Mouse (Mus musculus) liver, embryonic 14.5 days (tissue): ENCODE measurements at regions not wholly inside any gene's neighbourhood (a gene's known extent, or its start where the extent isn't known, plus 50 kb on each side); places are given as distances from the start of the nearest gene placed in this dataset.

Experiments
- ATAC-seq: fragments of 200-750 bp; cut with Nextera tagmentation; 2 replicates; pipeline ENCODE4 v1.8.0; 2017; ENCODE audit warnings: moderate number of reproducible peaks, mild to moderate bottlenecking, moderate library complexity; ENCODE audit not compliant: insufficient read depth
- DNase-seq, 3 experiments: peaks; one replicate each; pipeline ENCODE4 v3.0.0-alpha.2; 2012 to 2013; ENCODE audit warnings: low read depth in 3 of 3, low spot score in 3 of 3
- H3K27ac ChIP-seq: fragments of 300-500 bp; sonication (generic); 2 replicates; pipeline ENCODE4 v1.5.1; 2014; ENCODE audit warnings: moderate library complexity, mild to moderate bottlenecking, control low read depth, inconsistent platforms
- H3K27me3 ChIP-seq: fragments of 300-500 bp; sonication (generic); 2 replicates; pipeline ENCODE4 v1.6.1; 2014; ENCODE audit warnings: mild to moderate bottlenecking, low read length, moderate library complexity; ENCODE audit not compliant: control insufficient read depth, insufficient read depth
- H3K36me3 ChIP-seq: fragments of 300-500 bp; sonication (generic); replicated peaks from 2 replicates; pipeline ENCODE4 v1.6.1; 2014; ENCODE audit warnings: low read depth; ENCODE audit not compliant: control insufficient read depth, insufficient read depth
- H3K4me1 ChIP-seq, 2 experiments: fragments of 200-500 bp in 1 of 2; fragments of 300-500 bp in 1 of 2; sonication (generic) in 1 of 2; replicated peaks; 2 replicates each; pipeline ENCODE4 v1.6.1; 2012 to 2014; ENCODE audit warnings: antibody characterized with exemption in 1 of 2, inconsistent platforms in 1 of 2, low read length in 1 of 2; ENCODE audit not compliant: control insufficient read depth in 2 of 2, insufficient read depth in 2 of 2
- H3K4me2 ChIP-seq: fragments of 300-500 bp; sonication (generic); 2 replicates; pipeline ENCODE4 v1.6.1; 2014; ENCODE audit warnings: low read depth, mild to moderate bottlenecking, control low read depth, moderate library complexity
- H3K4me3 ChIP-seq, 2 experiments: fragments of 200-500 bp in 1 of 2; fragments of 300-500 bp in 1 of 2; sonication (generic) in 1 of 2; 2 replicates each; pipeline ENCODE4 v1.5.1; 2012 to 2014; ENCODE audit warnings: low read depth in 2 of 2, low read length in 2 of 2, mild to moderate bottlenecking in 2 of 2, control low read depth in 1 of 2, inconsistent platforms in 1 of 2, moderate library complexity in 1 of 2; ENCODE audit not compliant: insufficient read depth in 1 of 2
- H3K9ac ChIP-seq: fragments of 300-500 bp; sonication (generic); replicated peaks from 2 replicates; pipeline ENCODE4 v1.6.1; 2014; ENCODE audit warnings: mild to moderate bottlenecking, control low read depth, moderate library complexity
- H3K9me3 ChIP-seq: fragments of 300-500 bp; sonication (generic); 2 replicates; pipeline ENCODE4 v1.6.1; 2016; ENCODE audit warnings: low read length, mixed read lengths; ENCODE audit not compliant: control insufficient read depth
- CTCF ChIP-seq: IDR thresholded peaks from 2 replicates; pipeline ENCODE4 v1.5.1; 2016; ENCODE audit warnings: antibody characterized with exemption, low read depth, control low read depth
- EP300 ChIP-seq: IDR thresholded peaks from 2 replicates; pipeline ENCODE4 v1.6.1; 2016; ENCODE audit warnings: antibody characterized with exemption, low read depth
- WGBS: fragments of 180-500 bp; shearing (Covaris S2); extraction: QIAGEN DNeasy Blood & Tissue Kit; methylation state at CpG from one replicate; pipeline ENCODE4 v1.1.7; 2014; ENCODE audit not compliant: insufficient replicate concordance; 5-methylcytosine and 5-hydroxymethylcytosine counted together

GRCm38 (mm10) chr4:98215218-98215617 is 167.9 kb downstream of the Tm2d1 start:
- Histone ChIP-seq H3K4me2 (no peak overlapping the region), H3K9ac (no peak overlapping the region), H3K27me3 (no peaks in the 10 kb centered on the region), H3K4me1 (no peaks in the 10 kb centered on the region), H3K27ac (no peak overlapping the region), H3K36me3 (no peaks in the 10 kb centered on the region), H3K9me3 (no peaks in the 10 kb centered on the region), H3K4me3 (no peak overlapping the region)
- ATAC-seq = no peak
- 71% methylated on average over 5 of the region's 5 CpGs for WGBS
- TF ChIP-seq EP300 (no peak), CTCF (no peak)
- no peak for DNase-seq

- Histone ChIP-seq H3K4me2 (no peak overlapping the region), H3K27me3 (no peaks in the 10 kb centered on the region), H3K36me3 (no peaks in the 10 kb centered on the region), H3K27ac (no peak overlapping the region), H3K9ac (no peak overlapping the region), H3K4me3 (no peak overlapping the region), H3K4me1 (no peaks in the 10 kb centered on the region), H3K9me3 (no peaks in the 10 kb centered on the region)
- DNase-seq = no peak
- no peak for TF ChIP-seq EP300
- no peak for TF ChIP-seq CTCF
- 76% methylated on average over 8 of the region's 8 CpGs for WGBS
- ATAC-seq = no peak
Measured at GRCm38 (mm10) chr4:98207446-98207845, 175.7 kb downstream of the Tm2d1 start.

- ATAC-seq = no peak
- no peak for DNase-seq
- no peak overlapping the region for H3K4me2 ChIP-seq
- H3K36me3 ChIP-seq = no peaks in the 10 kb centered on the region
- H3K4me1 ChIP-seq = no peaks in the 10 kb centered on the region
- H3K4me3 ChIP-seq = no peak overlapping the region
- TF ChIP-seq CTCF (peak; percentile 9; the same call in 1 of the 2 replicates), EP300 (no peak)
- no peak overlapping the region for H3K9ac ChIP-seq
- 25% methylated on average over 6 of the region's 6 CpGs for WGBS
- no peaks in the 10 kb centered on the region for H3K27me3 ChIP-seq
- H3K27ac ChIP-seq = no peak overlapping the region
- H3K9me3 ChIP-seq = no peaks in the 10 kb centered on the region
Measured at GRCm38 (mm10) chr4:98206245-98206970, 176.7 kb downstream of the Tm2d1 start.

GRCm38 (mm10) chr4:98203129-98203528 is 180.0 kb downstream of the Tm2d1 start:
- Histone ChIP-seq H3K27ac (no peak overlapping the region), H3K9ac (no peak overlapping the region), H3K4me3 (no peak overlapping the region), H3K4me1 (no peaks in the 10 kb centered on the region), H3K27me3 (no peaks in the 10 kb centered on the region), H3K36me3 (no peaks in the 10 kb centered on the region), H3K9me3 (no peaks in the 10 kb centered on the region), H3K4me2 (no peak overlapping the region)
- WGBS = 74% methylated on average over 3 of the region's 3 CpGs
- TF ChIP-seq EP300 (no peak), CTCF (no peak)
- ATAC-seq = no peak
- no peak for DNase-seq

GRCm38 (mm10) chr4:98202232-98202631 is 180.9 kb downstream of the Tm2d1 start:
- H3K9ac ChIP-seq = no peak overlapping the region
- ATAC-seq (no peak), DNase-seq (no peak)
- H3K4me1 ChIP-seq = no peaks in the 10 kb centered on the region
- TF ChIP-seq EP300 = no peak
- TF ChIP-seq CTCF = no peak
- no peaks in the 10 kb centered on the region for H3K9me3 ChIP-seq
- H3K27ac ChIP-seq = no peak overlapping the region
- H3K4me3 ChIP-seq = no peak overlapping the region
- no peaks in the 10 kb centered on the region for H3K27me3 ChIP-seq
- WGBS = 38% methylated on average over 2 of the region's 2 CpGs
- H3K4me2 ChIP-seq = no peak overlapping the region
- no peaks in the 10 kb centered on the region for H3K36me3 ChIP-seq
